Mouse (Mus musculus): ENCODE measurements around the gene Clic3. TPM values are rescaled to one million over a fixed set of nuclear protein-coding genes. Genes with fewer than 3 reads are reported as not detected.

Gene Clic3
- polyA plus RNA-seq, 1 experiment, result not detected

GRCm38 (mm10) chr2:25505000-25505399 lies 48.4 kb downstream of the Clic3 start:
- H3K4me3 ChIP-seq (replicated peaks; ENCODE audit: control insufficient read depth, low read depth, low read length), result no peak overlapping the region
- peaks cover 6% of the 10 kb centered on the region for H3K4me1 ChIP-seq (ENCODE audit: control insufficient read depth, insufficient read depth, low read length)
- 56% methylated on average over 1 of the region's 1 CpGs for WGBS
- H3K27ac ChIP-seq (ENCODE audit: control insufficient read depth, insufficient read depth, low read depth, low read length, poor library complexity), result no peak overlapping the region
- no peak for TF ChIP-seq CTCF (IDR thresholded peaks at IDR 0.05; ENCODE audit: control insufficient read depth, insufficient read depth, low read length)
- no peak for TF ChIP-seq POLR2A (IDR thresholded peaks at IDR 0.05; ENCODE audit: borderline replicate concordance, control insufficient read depth, low read depth, low read length)

- Histone ChIP-seq H3K4me1 (ENCODE audit: control insufficient read depth, insufficient read depth, low read length) (peaks cover 4% of the 10 kb centered on the region), H3K27ac (ENCODE audit: control insufficient read depth, insufficient read depth, low read depth, low read length, poor library complexity) (no peak overlapping the region), H3K4me3 (replicated peaks; ENCODE audit: control insufficient read depth, low read depth, low read length) (no peak overlapping the region)
- 85% methylated on average over 4 of the region's 4 CpGs for WGBS
- TF ChIP-seq POLR2A (IDR thresholded peaks at IDR 0.05; ENCODE audit: borderline replicate concordance, control insufficient read depth, low read depth, low read length) (no peak), CTCF (IDR thresholded peaks at IDR 0.05; ENCODE audit: control insufficient read depth, insufficient read depth, low read length) (no peak)
Measured at GRCm38 (mm10) chr2:25505860-25506259, 49.2 kb downstream of the Clic3 start.

- no peak overlapping the region for H3K27ac ChIP-seq (ENCODE audit: control insufficient read depth, insufficient read depth, low read depth, low read length, poor library complexity)
- peaks cover under 1% of the 10 kb centered on the region; the same call in 1 of the 2 replicates for H3K4me1 ChIP-seq (ENCODE audit: control insufficient read depth, insufficient read depth, low read length)
- no peak overlapping the region for H3K4me3 ChIP-seq (replicated peaks; ENCODE audit: control insufficient read depth, low read depth, low read length)
- WGBS, result 56% methylated on average over 5 of the region's 5 CpGs
- 0 out of 2 replicates have a peak, but pooled peaks have one; percentile 11 for TF ChIP-seq CTCF (IDR thresholded peaks at IDR 0.05; ENCODE audit: control insufficient read depth, insufficient read depth, low read length)
- no peak for TF ChIP-seq POLR2A (IDR thresholded peaks at IDR 0.05; ENCODE audit: borderline replicate concordance, control insufficient read depth, low read depth, low read length)
Measured at GRCm38 (mm10) chr2:25506964-25507363, 50.3 kb downstream of the Clic3 start.

Other genes with a start within 250 kb of the Clic3 start
- gene Nelfb, start 245.3 kb upstream of the Clic3 start, polyA plus RNA-seq (2011; ENCODE audit: insufficient read depth, insufficient read length, low replicate concordance, missing spikeins), result 26.7 and 38.0 TPM in 2 replicates
- not detected in 2 replicates for gene Stpg3, start 242.2 kb upstream of the Clic3 start, polyA plus RNA-seq (2011; ENCODE audit: insufficient read depth, insufficient read length, low replicate concordance, missing spikeins)
- gene Fam166a, start 238.1 kb upstream of the Clic3 start, polyA plus RNA-seq (2011; ENCODE audit: insufficient read depth, insufficient read length, low replicate concordance, missing spikeins), result not detected in 2 replicates
- gene Tubb4b, start 232.1 kb upstream of the Clic3 start, polyA plus RNA-seq (2011; ENCODE audit: insufficient read depth, insufficient read length, low replicate concordance, missing spikeins), result 319 and 327 TPM in 2 replicates
- gene Slc34a3, start 222.5 kb upstream of the Clic3 start, polyA plus RNA-seq (2011; ENCODE audit: insufficient read depth, insufficient read length, low replicate concordance, missing spikeins), result not detected in 2 replicates
- not detected in 2 replicates for gene Rnf224, start 220.1 kb upstream of the Clic3 start, polyA plus RNA-seq (2011; ENCODE audit: insufficient read depth, insufficient read length, low replicate concordance, missing spikeins)
- gene Rnf208, start 214.6 kb upstream of the Clic3 start, polyA plus RNA-seq (2011; ENCODE audit: insufficient read depth, insufficient read length, low replicate concordance, missing spikeins), result 3.1 and 4.2 TPM in 2 replicates
- not detected in 2 replicates for gene Cysrt1, start 214.4 kb upstream of the Clic3 start, polyA plus RNA-seq (2011; ENCODE audit: insufficient read depth, insufficient read length, low replicate concordance, missing spikeins)
- gene AL732309.1, start 210.0 kb upstream of the Clic3 start, polyA plus RNA-seq (2011; ENCODE audit: insufficient read depth, insufficient read length, low replicate concordance, missing spikeins), result 9.9 and 22.3 TPM in 2 replicates
- 5.0 and 15.6 TPM in 2 replicates for gene Tmem203, start 201.4 kb upstream of the Clic3 start, polyA plus RNA-seq (2011; ENCODE audit: insufficient read depth, insufficient read length, low replicate concordance, missing spikeins)
- gene Tprn, start 194.2 kb upstream of the Clic3 start, polyA plus RNA-seq (2011; ENCODE audit: insufficient read depth, insufficient read length, low replicate concordance, missing spikeins), result 1.4 and 17.5 TPM in 2 replicates
- 48.8 and 65.8 TPM in 2 replicates for gene Ssna1, start 184.4 kb upstream of the Clic3 start, polyA plus RNA-seq (2011; ENCODE audit: insufficient read depth, insufficient read length, low replicate concordance, missing spikeins)
- gene Anapc2, start 184.4 kb upstream of the Clic3 start, polyA plus RNA-seq (2011; ENCODE audit: insufficient read depth, insufficient read length, low replicate concordance, missing spikeins), result 20.1 and 34.3 TPM in 2 replicates
- gene Tmem210, start 168.7 kb upstream of the Clic3 start, polyA plus RNA-seq (2011; ENCODE audit: insufficient read depth, insufficient read length, low replicate concordance, missing spikeins), result not detected in 2 replicates
- not detected in 2 replicates for gene Lrrc26, start 166.9 kb upstream of the Clic3 start, polyA plus RNA-seq (2011; ENCODE audit: insufficient read depth, insufficient read length, low replicate concordance, missing spikeins)
- gene Grin1, start 137.7 kb upstream of the Clic3 start, polyA plus RNA-seq (2011; ENCODE audit: insufficient read depth, insufficient read length, low replicate concordance, missing spikeins), result 5.0 TPM in 1 of 2 replicates, not detected in the other
- gene Man1b1, start 124.5 kb upstream of the Clic3 start, polyA plus RNA-seq (2011; ENCODE audit: insufficient read depth, insufficient read length, low replicate concordance, missing spikeins), result 25.9 and 33.0 TPM in 2 replicates
- gene Dpp7, start 100.5 kb upstream of the Clic3 start, polyA plus RNA-seq (2011; ENCODE audit: insufficient read depth, insufficient read length, low replicate concordance, missing spikeins), result 22.8 and 29.5 TPM in 2 replicates
- 20.1 and 62.6 TPM in 2 replicates for gene Uap1l1, start 91.2 kb upstream of the Clic3 start, polyA plus RNA-seq (2011; ENCODE audit: insufficient read depth, insufficient read length, low replicate concordance, missing spikeins)
- gene Sapcd2, start 84.5 kb upstream of the Clic3 start, polyA plus RNA-seq (2011; ENCODE audit: insufficient read depth, insufficient read length, low replicate concordance, missing spikeins), result 13.7 and 27.3 TPM in 2 replicates
- gene Entpd2, start 61.0 kb upstream of the Clic3 start, polyA plus RNA-seq (2011; ENCODE audit: insufficient read depth, insufficient read length, low replicate concordance, missing spikeins), result 0.54 TPM in 1 of 2 replicates, not detected in the other
- 3.4 and 22.4 TPM in 2 replicates for gene Npdc1, start 57.5 kb upstream of the Clic3 start, polyA plus RNA-seq (2011; ENCODE audit: insufficient read depth, insufficient read length, low replicate concordance, missing spikeins)
- gene Fut7, start 33.6 kb upstream of the Clic3 start, polyA plus RNA-seq (2011; ENCODE audit: insufficient read depth, insufficient read length, low replicate concordance, missing spikeins), result 3.4 and 17.9 TPM in 2 replicates
- gene Abca2, start 28.1 kb upstream of the Clic3 start, polyA plus RNA-seq (2011; ENCODE audit: insufficient read depth, insufficient read length, low replicate concordance, missing spikeins), result 5.0 and 15.0 TPM in 2 replicates
- 42.2 and 114 TPM in 2 replicates for gene Paxx, start 4.3 kb downstream of the Clic3 start, polyA plus RNA-seq (2011; ENCODE audit: insufficient read depth, insufficient read length, low replicate concordance, missing spikeins)
- gene Ptgds, start 13.2 kb downstream of the Clic3 start, polyA plus RNA-seq (2011; ENCODE audit: insufficient read depth, insufficient read length, low replicate concordance, missing spikeins), result 9.3 TPM in 1 of 2 replicates, not detected in the other
- gene Lcn12, start 37.1 kb downstream of the Clic3 start, polyA plus RNA-seq (2011; ENCODE audit: insufficient read depth, insufficient read length, low replicate concordance, missing spikeins), result not detected in 2 replicates
- gene Fbxw5, start 43.9 kb downstream of the Clic3 start, polyA plus RNA-seq (2011; ENCODE audit: insufficient read depth, insufficient read length, low replicate concordance, missing spikeins), result 18.5 and 30.4 TPM in 2 replicates
- gene C8g, start 44.9 kb downstream of the Clic3 start, polyA plus RNA-seq (2011; ENCODE audit: insufficient read depth, insufficient read length, low replicate concordance, missing spikeins), result 1.6 and 6.2 TPM in 2 replicates
- gene Traf2, start 90.1 kb downstream of the Clic3 start, polyA plus RNA-seq (2011; ENCODE audit: insufficient read depth, insufficient read length, low replicate concordance, missing spikeins), result 14.5 and 22.7 TPM in 2 replicates
- 46.6 and 73.8 TPM in 2 replicates for gene Edf1, start 101.0 kb downstream of the Clic3 start, polyA plus RNA-seq (2011; ENCODE audit: insufficient read depth, insufficient read length, low replicate concordance, missing spikeins)
- gene Mamdc4, start 118.0 kb downstream of the Clic3 start, polyA plus RNA-seq (2011; ENCODE audit: insufficient read depth, insufficient read length, low replicate concordance, missing spikeins), result 1.1 and 9.7 TPM in 2 replicates
- gene Phpt1, start 118.4 kb downstream of the Clic3 start, polyA plus RNA-seq (2011; ENCODE audit: insufficient read depth, insufficient read length, low replicate concordance, missing spikeins), result 12.3 and 16.4 TPM in 2 replicates
- 0.34 and 0.92 TPM in 2 replicates for gene Ajm1, start 124.9 kb downstream of the Clic3 start, polyA plus RNA-seq (2011; ENCODE audit: insufficient read depth, insufficient read length, low replicate concordance, missing spikeins)
- gene Rabl6, start 151.7 kb downstream of the Clic3 start, polyA plus RNA-seq (2011; ENCODE audit: insufficient read depth, insufficient read length, low replicate concordance, missing spikeins), result 33.4 and 38.2 TPM in 2 replicates
- not detected in 2 replicates for gene Ccdc183, start 160.8 kb downstream of the Clic3 start, polyA plus RNA-seq (2011; ENCODE audit: insufficient read depth, insufficient read length, low replicate concordance, missing spikeins)
- gene Tmem141, start 165.2 kb downstream of the Clic3 start, polyA plus RNA-seq (2011; ENCODE audit: insufficient read depth, insufficient read length, low replicate concordance, missing spikeins), result 17.3 and 20.9 TPM in 2 replicates
- 14.7 and 28.0 TPM in 2 replicates for gene Fcna, start 171.2 kb downstream of the Clic3 start, polyA plus RNA-seq (2011; ENCODE audit: insufficient read depth, insufficient read length, low replicate concordance, missing spikeins)
- gene Lcn8, start 196.3 kb downstream of the Clic3 start, polyA plus RNA-seq (2011; ENCODE audit: insufficient read depth, insufficient read length, low replicate concordance, missing spikeins), result not detected in 2 replicates
- gene Lcn5, start 201.1 kb downstream of the Clic3 start, polyA plus RNA-seq (2011; ENCODE audit: insufficient read depth, insufficient read length, low replicate concordance, missing spikeins), result not detected in 2 replicates
- gene Lcn6, start 219.9 kb downstream of the Clic3 start, polyA plus RNA-seq (2011; ENCODE audit: insufficient read depth, insufficient read length, low replicate concordance, missing spikeins), result not detected in 2 replicates
- not detected in 2 replicates for gene Lcn10, start 225.9 kb downstream of the Clic3 start, polyA plus RNA-seq (2011; ENCODE audit: insufficient read depth, insufficient read length, low replicate concordance, missing spikeins)
- not detected in 2 replicates for gene Obp2a, start 243.2 kb downstream of the Clic3 start, polyA plus RNA-seq (2011; ENCODE audit: insufficient read depth, insufficient read length, low replicate concordance, missing spikeins)
- 4.1 and 6.7 TPM in 2 replicates for gene Bmyc, start 249.9 kb downstream of the Clic3 start, polyA plus RNA-seq (2011; ENCODE audit: insufficient read depth, insufficient read length, low replicate concordance, missing spikeins)

Data from bone marrow, adult 2 months (tissue).